Mouse (Mus musculus) spleen, adult 12 weeks (tissue): ENCODE data around the gene Calr4.

Source experiments
- DNase-seq: peaks from one replicate; pipeline ENCODE4 v3.0.0; 2022; ENCODE audit warnings: low spot score

Calr4 gene

DNA sequence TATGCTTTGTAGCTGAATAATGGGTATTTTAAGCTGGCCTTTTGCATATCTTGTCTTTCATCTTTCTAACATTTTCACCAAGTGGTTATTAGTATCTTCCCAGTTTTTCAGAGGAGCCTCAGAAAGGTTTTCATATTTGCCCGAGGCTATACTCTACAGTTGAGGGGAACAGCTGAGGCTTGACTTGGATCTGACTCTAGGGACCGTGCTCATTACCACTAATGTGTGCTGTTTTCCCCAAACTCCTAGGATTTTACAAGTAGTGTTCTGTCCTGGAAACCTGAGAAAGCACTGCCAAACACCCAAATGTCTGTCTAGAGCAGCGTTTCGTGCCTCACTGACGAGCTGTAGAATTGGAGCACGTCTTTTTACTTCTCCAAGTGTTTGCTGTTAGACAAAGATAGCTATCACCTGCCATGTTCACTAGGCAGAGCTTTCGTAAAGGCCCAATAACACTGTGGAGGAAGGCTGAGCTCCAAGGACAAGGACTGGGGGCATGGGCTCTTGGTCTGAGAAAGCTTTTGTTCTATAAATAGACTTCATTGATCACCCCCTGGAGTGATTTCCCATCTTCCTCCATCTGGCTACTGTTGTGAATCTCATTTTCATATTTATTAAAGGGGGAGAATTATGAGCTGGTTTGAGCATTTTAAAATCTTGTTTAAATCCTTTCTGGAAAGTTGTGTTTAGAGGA is 2.0 kb downstream of the Calr4 start:
- DNase-seq = no peak

DNA sequence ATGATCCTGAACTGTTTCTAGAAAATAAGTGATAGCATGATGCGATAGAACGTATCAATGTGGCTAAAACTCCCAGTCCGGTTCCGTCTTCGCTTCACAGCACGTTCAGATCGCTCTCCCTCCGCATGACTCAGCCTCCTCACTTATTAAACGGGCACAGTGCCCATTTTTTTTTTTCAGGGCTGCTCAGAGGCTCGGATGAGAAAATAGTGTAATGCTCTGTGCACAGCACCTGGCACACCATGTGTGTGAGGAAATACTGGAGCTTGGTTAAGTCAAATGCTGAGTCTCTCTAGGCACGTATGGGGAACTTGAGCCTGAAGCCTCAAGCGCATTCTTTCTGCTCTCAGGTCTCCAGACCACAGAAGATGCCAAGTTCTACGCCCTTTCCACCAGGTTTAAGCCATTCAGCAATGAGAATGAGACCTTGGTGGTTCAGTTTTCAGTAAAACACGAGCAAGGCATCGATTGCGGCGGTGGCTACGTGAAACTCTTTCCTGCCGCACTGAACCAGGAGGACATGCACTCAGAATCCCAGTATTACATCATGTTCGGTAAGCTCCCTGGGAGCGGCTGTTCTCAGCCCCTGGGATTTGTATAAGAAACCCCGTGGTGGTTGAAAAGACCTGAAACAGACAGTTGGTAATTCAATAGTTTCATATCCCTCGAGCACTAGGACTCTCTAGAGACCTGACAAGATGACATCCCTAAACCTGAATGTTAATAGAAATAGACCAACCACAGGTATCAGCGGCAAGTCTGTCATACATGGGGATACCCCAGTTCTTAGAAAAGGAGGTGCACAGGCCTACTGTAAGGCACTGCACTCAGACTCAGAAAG is 4.4 kb downstream of the Calr4 start:
- DNase-seq = no peak

DNA sequence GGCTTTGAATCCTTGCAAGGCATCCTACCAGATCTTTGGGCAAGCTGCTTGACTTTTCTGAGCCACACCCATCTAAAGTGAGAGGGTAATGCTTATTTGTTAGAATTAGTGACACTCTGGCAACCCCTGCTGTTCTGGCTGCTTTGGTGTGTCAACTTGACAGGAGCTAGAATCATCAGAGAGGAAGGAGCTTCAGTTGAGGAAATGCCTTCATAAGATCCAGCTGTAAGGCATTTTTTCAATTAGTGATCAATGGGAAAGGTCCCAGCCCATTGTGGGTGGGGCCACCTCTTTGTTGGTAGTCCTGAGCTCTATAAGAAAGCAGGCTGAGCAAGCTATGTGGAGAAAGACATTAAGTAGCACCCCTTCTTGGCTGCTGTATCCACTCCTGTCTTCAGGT is 6.9 kb downstream of the Calr4 start:
- no peak for DNase-seq

DNA sequence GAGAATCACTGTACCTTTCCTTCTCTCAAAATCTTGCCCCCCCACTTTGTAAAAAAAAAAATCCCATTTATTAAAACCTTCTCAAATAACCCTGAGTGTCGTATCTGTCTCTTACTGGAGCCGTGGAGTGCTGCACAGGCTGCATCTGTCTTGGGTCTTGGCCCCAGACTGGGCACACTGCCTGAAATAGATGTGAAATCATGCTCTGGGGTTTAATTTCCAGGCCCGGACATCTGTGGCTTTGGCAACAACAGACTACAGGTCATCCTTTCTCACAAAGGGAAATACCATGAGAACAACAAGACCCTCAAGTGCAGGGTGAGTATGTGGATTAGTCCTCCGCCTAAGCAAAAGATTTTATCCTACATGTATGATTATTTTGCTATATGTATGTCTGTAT is 7.6 kb downstream of the Calr4 start:
- no peak for DNase-seq

DNA sequence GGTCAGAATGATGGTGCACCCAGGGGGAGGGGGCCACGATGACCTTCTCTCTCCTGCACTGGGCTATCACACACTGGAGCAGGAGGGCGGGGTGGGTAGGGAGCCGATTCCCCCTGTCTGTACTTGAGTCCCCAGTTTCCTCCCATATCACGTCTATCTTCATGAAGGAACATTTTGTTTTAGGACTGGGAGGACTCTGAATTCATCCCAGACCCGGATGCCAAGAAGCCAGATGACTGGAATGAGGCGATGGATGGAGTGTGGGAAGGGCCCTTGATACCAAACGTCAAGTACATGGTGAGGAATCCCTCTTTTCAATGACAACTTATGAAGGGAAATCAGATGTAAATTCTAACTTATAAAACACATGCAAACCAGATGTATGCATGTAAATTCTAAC is 10.2 kb downstream of the Calr4 start:
- no peak for DNase-seq

DNA sequence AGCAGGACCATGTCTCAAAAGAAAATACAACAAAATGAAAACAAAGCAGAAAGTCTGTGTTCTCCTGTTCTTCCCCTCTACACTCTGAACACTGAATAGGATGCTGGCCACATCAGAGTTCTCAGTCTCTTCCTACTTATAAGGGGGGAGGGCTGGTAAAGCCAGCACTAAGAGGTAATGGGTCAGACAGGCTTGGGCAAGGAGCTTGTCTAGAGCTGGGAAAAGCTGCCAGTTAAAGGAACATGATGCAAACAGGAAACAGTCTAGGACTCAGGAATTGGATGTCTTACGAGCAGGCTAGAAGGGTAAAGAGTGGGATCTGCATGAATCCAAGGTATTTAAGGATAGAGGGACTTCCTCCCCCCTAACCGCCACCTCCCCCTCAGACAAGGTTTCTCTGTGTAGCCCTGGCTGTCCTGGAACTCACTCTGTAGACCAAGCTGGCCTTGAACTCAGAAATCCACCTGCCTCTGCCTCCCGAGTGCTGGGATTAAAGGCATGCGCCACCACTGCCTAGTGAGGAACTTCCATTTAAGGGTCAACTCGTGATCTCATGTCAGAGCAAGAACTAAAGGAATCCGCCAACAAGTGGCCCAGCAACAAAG is 10.8 kb downstream of the Calr4 start:
- DNase-seq = no peak

DNA sequence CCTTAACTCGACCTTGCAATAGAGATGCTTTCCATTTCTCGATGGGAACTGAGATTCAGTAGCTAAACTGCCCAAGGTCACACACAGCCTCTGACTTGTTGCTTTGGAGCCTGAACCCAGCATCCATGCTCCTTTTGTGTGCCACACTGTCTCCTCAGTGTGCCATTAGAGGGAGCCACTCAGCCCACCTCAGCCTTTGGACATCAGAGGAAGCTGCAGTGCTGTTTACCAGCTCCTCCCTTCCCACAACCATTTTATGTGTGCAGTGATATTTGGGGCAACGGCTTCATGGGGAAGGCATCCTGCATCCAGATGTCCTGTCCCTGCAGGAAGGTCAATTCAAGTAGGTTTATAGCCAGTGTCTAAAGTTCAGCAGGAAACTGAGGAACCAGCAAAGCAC is 17.3 kb downstream of the Calr4 start:
- DNase-seq = no peak

DNA sequence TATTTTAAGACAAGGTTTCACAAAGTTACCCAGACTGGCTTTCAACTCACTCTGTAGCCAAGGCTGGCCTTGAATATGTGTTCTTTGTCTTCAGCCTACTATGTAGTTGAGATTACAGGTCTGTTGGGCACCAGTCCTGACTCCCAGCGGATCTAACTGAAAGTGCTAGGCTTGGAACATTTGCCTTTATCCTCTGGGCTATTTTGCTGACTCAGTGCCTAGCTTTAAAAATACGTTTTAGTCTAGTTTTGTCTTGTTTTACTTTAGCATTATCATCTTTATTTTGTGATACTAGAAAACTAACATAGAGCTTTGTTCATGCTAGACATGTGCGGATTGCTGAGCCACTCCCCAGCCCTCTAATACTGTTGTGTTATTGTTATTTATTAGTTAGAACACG is 17.9 kb downstream of the Calr4 start:
- DNase-seq = no peak

DNA sequence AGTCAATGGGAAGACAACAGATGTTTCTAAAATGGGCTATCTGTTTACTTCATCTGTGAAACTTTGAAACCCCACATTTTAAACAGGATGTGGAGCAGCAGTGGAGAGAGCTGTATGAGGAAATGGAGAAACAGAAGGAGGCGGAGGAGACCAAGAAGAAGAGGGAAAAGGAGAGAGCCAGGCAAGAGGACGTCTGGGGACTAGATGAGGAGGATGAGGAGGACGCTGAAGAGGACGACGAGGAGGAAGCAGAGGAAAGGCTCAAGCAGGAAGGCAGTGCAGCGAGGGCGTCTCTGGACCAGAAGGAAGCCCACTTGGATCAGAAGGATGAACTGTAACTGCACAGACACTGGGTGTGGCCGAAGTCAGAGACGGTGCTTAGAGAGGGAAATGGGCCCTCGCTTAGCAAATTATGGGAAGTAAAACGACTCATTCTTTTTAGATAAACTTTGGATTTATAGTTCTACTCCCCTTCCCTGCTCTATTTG is 19.4 kb downstream of the Calr4 start:
- DNase-seq = no peak

DNA sequence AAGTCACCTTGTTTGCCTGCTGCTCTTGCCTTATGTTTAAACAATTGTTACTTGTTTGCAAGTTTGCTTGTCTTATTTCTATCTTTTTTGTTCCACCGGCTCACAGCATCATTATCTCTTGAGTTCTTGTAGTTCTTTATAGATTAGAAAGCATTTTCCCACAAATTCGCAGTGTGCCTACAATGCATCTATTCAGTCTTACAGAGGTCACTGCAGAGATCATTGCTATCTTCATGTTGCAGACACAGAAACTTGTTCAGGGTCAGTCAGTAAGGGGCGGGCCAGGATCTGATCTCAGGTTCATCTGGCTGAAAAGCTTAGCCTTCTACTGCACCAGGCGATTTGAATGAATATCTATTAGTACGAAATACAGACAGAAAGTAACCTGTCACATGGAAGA is 20.2 kb downstream of the Calr4 start:
- DNase-seq = no peak

DNA sequence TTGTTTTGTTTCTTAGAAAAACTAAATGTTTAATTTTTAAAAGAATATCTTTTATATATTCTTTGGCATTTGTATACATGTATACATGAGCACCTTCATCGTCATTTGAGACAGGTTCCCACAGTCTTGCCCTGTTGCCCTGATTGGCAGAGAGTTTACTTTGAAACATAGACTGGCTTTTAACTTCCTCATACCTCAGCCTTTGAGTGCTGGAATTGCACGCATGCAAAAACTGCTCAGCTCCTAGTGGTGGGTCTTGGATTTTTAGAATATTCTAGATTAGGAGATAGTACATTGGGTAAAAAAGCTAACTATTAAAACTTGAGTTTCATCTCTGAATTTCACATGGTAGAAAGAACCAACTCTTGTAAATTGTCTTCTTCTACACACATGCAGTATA is 21.0 kb downstream of the Calr4 start:
- DNase-seq = no peak

DNA sequence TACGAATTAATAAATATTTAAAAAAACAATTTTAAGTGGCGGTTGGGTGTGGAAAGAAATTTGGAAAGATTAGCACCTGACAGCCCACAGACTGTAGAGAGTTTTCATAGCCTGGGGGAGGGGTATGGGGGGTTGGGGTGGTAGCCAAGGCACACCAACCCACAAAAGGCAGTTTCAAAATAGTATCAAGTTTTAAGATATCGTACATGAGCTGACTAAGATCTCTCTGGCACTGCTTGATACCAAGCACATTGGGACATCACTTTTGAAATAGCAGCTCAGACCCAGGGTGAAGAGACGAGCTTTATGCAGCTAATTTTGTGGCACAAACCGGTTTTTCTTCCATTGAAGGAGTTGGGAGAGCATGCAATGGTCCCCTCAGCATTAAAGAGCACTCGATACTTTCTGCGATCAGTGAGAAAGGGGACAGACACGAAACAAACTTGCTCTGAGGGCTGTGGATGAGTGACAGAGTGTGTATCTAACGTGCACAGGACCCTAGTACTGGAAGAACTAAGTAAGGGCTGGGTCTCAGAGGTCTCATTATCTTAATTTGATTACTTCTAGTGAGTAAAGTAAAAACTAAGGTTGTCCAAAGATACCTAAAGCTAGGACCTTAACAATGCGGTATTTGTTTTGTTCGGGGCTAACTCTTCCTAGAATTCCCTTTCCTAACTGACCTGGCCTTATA is 21.6 kb downstream of the Calr4 start:
- no peak for DNase-seq

DNA sequence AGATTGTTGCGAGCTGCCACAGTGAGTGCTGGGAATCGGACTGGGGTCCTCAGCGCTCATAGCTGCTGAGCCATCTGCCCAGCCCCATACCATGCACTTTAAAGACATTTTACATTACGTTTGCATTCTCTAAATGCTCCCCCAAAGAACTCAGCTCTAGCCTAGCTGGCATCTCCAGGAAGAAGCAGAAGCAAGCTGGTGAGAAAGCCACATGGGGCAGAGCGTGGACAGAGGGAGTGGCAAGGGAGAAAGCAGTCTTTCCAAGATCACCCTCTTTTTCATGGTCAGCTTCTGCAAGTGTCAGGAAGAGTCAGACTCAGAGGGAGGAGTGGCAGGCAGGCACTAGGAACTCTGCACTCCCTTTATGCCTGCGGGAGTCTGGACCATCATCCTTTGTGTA is 22.5 kb downstream of the Calr4 start:
- DNase-seq = no peak

DNA sequence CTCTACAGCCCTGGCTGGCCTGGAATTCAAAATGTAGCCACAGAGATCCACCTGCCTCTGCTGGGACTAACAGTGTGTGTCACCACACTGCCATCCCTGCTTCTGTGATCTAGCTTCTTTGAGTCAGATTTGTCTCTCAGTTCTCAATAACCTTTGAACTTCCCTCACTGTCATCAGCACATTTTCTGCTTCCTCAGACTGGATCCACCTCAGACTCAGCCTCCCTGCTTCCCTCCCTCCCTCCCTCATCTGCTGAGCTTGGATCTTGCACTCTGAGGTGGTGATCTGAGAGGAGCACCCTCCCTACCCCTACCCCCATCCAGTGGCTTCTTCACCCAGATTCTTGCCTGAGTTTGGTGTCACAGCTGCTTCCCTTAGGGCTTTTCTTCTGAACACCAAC is 23.4 kb downstream of the Calr4 start:
- DNase-seq = no peak

DNA sequence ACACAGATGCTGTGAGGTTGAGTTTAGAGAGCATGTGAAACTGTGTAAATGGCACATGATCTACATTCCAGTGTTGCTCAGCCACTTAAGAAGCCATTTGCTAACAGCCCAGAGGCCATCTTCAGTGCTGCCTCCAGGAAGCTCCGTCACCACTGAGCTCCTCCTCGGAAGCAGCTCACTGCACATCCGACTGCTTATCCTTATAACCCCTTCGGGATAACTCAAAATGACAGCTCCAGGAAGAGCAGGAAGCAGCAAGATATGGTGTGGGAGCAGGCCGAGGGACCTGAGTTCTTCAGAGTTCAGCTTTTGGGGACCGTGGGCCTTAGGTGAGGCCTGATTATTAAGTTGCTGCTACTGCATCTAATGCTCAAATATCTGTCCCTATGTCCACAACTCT is 27.8 kb downstream of the Calr4 start:
- no peak for DNase-seq

DNA sequence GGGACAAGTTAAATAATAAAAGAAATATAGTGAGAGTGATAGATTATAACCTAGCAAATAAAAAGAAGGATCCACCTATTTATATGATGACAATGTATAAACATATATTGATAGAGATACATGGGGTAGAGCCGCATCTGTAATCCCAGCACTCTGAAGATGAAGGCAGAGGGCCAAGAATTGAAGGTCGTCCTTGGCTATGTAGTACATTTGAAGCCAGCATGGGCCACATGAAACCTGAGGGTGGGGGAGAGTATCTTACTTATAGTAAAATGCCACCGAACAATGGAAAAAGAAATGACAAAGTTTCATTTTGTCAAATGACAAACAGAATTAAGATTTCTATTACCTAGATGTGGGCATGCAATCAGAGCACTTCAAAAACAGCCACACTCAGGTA is 31.8 kb downstream of the Calr4 start:
- no peak for DNase-seq

DNA sequence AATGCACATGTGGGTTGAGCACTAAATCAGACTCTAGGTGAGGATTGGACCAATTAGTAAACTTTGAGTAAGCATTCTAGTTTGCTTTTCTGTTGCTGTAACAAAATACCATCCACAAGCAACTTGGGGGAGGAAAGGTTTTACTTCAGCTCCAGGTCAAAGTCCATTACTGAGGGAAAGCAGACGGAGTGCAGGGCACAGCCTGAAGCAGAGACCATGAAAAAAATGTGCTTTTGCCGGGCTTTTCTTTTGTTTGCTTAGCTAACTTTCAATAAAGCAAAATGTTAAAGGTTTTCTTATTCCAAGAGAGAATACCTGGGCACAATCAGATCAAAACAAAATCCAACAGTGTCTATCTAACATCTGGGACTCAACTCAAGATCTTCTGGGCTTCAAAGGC is 32.5 kb downstream of the Calr4 start:
- no peak for DNase-seq

DNA sequence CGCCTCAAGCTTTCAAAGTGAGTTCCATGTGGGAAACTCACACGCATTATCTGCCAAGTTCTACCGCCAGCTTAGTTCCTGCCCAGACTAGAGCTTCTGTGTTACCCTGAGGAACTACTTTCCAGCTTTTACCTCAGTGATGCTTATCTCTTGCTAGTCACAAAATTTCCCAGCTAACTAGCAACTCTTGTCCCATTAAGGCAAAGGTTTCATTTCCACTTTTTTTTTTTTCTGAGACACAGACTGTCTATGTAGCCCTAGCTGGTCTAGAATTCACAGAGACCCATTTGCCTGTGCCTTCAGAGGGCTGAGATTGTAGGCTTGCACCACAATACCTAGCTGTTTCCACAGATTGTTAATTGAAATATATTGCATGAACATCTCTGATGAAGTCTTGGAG is 33.2 kb downstream of the Calr4 start:
- DNase-seq = no peak

DNA sequence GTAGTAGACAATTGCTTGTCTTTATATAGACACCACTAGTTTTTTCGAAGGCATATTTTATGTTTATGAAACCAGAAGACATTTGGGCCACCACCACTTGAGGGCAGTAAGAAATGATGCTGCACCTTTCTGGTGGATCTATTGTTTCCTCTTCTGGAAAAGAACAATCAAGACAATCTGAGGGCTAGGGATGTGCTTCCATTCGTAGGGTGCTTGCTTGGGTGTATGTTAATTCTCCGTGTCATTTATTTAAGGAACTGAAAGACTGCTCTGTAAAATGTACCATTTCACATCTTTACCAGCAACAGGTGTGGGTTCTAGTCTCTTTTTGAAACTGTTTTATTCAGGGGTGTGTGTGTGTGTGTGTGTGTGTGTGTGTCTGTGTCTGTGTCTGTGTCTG is 34.6 kb downstream of the Calr4 start:
- no peak for DNase-seq

DNA sequence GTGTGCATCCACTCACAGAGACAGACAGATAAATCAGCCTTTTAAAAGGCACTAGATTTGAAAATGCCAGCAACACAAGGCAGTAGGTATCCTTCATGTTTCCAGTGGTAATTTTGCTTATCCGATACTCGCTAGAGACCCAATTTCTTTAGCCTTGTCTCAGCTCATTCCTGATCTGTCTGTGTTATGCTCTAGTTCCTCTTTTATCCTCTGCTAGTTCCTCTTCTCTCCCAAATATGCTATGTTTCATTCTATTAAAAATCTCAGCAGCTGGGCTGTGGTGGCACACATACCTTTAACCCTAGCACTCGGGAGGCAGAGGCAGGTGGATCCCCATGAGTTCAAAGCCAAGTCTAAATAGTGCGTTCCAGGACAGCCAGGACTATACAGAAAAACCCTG is 37.5 kb downstream of the Calr4 start:
- DNase-seq = no peak

DNA sequence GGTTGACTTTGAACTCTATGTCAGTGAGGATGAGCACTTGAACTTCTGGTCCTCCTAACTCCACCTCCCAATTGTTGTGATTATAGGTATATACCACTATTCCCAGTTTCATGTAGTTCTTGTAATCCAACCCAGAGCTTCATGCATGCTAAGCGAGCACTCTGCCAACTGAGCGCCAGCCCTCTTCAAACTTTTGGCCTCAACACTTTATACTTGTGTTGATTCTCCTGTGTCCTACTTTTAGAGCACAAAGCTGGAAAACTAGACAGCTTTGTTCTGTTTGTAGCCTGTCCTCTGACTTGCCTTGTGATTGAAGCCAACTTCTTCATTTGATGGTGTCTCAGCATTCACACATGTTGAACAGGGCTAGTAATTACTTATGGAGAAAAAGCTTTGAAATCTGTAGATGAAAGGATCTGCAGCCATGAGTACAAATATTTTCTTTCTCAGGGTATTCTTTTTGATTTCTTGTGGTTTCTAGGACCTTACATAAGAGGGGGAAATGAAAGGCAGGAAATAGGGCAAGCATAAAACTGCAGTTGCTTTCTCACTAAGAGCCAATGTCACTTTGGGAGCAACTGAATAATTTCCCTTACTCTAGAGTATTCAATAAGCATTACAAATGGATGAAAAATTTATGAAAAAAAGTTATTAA is 39.4 kb downstream of the Calr4 start:
- no peak for DNase-seq
